Mouse (Mus musculus): Measurements from ENCODE around the gene Slc38a10. TPM values are rescaled to one million over a fixed set of nuclear protein-coding genes. Genes with fewer than 3 reads are reported as not detected.

Slc38a10 gene
- total and polyA plus RNA-seq, 3 experiments: 78.2 to 80.7 TPM; not detected in 1

DNA sequence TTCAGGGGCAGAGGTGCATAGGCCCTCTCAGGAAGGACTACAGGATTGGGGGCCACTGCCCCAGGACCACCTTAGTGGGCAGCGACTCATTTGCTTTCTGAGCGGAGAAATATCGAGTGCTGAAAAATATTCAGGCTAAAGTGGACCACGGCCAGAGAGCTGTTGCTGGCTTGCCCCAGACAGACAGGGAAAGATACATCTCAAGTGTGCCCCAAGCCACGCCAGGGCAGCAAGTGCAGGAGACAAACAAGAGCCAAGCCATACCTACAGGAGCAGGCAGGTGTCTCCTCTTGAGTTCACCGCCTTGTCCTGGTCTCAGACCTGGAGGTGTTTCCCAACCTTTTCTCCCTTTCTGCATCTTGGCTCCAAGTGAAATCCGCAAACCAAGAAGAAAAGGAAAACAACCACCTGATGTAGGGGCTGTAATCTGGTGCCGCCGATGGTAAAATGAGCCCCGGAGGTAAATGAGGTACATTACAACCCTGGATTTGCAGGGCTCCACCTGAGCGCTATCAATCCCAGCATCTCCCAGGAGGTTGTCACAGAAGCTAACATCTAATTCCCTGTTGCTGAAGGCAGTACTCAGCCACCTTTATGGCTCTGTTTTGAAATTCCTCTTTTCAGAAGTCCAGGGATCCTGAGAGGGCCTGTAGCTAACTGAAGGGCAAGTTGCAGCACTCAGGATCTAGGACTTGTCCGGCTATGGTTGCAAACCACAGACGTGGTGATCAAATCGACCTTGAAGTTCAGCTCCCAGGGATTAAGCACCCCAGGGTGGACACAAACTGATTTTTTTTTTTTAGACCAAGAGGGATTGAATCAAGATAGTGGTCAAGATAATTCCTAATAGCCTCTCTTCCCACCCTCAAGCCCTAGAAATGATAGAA is 39.6 kb upstream of the Slc38a10 start:
- H3K9ac ChIP-seq (ENCODE audit: control insufficient read depth, low read depth, low read length, poor library complexity, severe bottlenecking): no peak overlapping the region
- no peak for TF ChIP-seq CHD2 (IDR thresholded peaks at IDR 0.05; ENCODE audit: low read length)
- no peak for TF ChIP-seq ETS1 (IDR thresholded peaks at IDR 0.05; ENCODE audit: low read depth, low read length)
- TF ChIP-seq SMC3 (IDR thresholded peaks at IDR 0.05; ENCODE audit: low read depth, low read length): no peak
- TF ChIP-seq SIN3A (IDR thresholded peaks at IDR 0.05; ENCODE audit: low read length): no peak
- no peak for TF ChIP-seq TAL1 (IDR thresholded peaks at IDR 0.05; ENCODE audit: low read length)
- no peak for TF ChIP-seq EP300 (IDR thresholded peaks at IDR 0.05; ENCODE audit: low read depth in 1 of 2, low read length in 2 of 2)
- TF ChIP-seq MYB (IDR thresholded peaks at IDR 0.05; ENCODE audit: low read depth, low read length): no peak
- no peak for TF ChIP-seq HCFC1 (IDR thresholded peaks at IDR 0.05; ENCODE audit: low read depth, low read length)
- no peak for TF ChIP-seq RAD21 (IDR thresholded peaks at IDR 0.05; ENCODE audit: low read depth, low read length)
- H3K27ac ChIP-seq (ENCODE audit: control insufficient read depth, low read depth, low read length): no peak overlapping the region
- H3K4me1 ChIP-seq (ENCODE audit: control insufficient read depth in 1 of 2, insufficient read depth in 2 of 2, low read length in 2 of 2): no peaks in the 10 kb centered on the region
- H3K27me3 ChIP-seq (ENCODE audit: control insufficient read depth in 1 of 2, insufficient read depth in 2 of 2, low read length in 2 of 2): peaks cover 4 to 16% of the 10 kb centered on the region in 2 experiments
- H3K9me3 ChIP-seq (replicated peaks; ENCODE audit: insufficient read depth, low read length): no peaks in the 10 kb centered on the region
- no peak for DNase-seq (ENCODE audit: low read depth, low spot score)
- no peak overlapping the region for H3K4me3 ChIP-seq (ENCODE audit: control insufficient read depth in 1 of 2, insufficient read depth in 1 of 2, low read depth in 2 of 2, low read length in 2 of 2)
- no peaks in the 10 kb centered on the region for H3K36me3 ChIP-seq (ENCODE audit: control insufficient read depth in 1 of 2, insufficient read depth in 2 of 2, low read length in 2 of 2)
- H3K79me2 ChIP-seq (ENCODE audit: control insufficient read depth, insufficient read depth, low read length, poor library complexity): no peaks in the 10 kb centered on the region

DNA sequence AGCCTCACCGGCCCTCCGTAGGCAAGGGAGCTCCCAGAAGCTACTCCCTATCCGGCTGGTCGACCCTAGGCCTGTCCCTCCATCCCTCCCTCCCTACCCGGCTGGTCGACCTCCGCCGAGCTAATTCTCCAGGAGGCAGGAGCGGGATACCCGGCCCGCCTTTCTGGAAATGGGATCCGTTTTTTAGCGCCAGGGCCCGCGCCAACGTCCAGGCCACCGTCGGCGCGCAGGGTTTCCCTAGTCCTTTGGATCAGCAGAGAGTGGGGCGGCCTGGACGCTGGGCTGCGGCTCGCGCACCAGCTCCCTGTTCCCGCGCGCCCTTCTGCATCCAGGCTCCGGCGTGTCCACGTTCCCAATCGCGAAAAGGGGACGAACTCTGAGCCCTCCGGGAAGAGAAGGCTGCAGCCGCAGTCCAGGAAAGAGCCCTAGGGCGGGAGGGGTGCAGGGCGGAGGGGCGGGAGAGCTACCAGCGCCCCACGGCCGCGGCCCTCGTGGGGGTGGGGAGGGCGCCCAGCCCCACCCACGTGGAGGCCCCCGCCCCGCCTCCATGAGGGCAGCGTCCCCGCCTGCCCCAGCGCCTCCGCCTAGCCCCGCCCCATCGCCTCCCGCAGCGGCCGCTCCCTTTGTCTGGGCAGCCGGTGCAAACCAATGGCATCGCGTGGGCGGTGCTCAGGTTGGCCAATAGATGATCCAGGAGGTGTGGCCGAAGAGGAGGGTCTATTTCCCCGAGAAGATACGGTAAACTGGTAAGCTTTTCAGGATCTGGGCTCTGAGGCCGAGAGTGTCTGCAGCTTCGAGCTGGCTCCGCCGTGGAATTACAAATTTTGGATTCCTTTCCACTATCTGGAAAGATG is 38.5 kb upstream of the Slc38a10 start:
- H3K4me3 ChIP-seq (ENCODE audit: control insufficient read depth in 1 of 2, insufficient read depth in 1 of 2, low read depth in 2 of 2, low read length in 2 of 2): no peak overlapping the region
- H3K4me1 ChIP-seq (ENCODE audit: control insufficient read depth in 1 of 2, insufficient read depth in 2 of 2, low read length in 2 of 2): no peaks in the 10 kb centered on the region
- no peak overlapping the region for H3K27ac ChIP-seq (ENCODE audit: control insufficient read depth, low read depth, low read length)
- H3K36me3 ChIP-seq (ENCODE audit: control insufficient read depth in 1 of 2, insufficient read depth in 2 of 2, low read length in 2 of 2): no peaks in the 10 kb centered on the region
- DNase-seq (ENCODE audit: low read depth, low spot score): no peak
- H3K9me3 ChIP-seq (replicated peaks; ENCODE audit: insufficient read depth, low read length): no peaks in the 10 kb centered on the region
- H3K79me2 ChIP-seq (ENCODE audit: control insufficient read depth, insufficient read depth, low read length, poor library complexity): no peaks in the 10 kb centered on the region
- TF ChIP-seq BHLHE40 (IDR thresholded peaks at IDR 0.05; ENCODE audit: borderline replicate concordance, low read depth, low read length): no peak
- no peak for TF ChIP-seq CHD1 (IDR thresholded peaks at IDR 0.05; ENCODE audit: low read depth, low read length)
- no peak for TF ChIP-seq MEF2A (IDR thresholded peaks at IDR 0.05; ENCODE audit: extremely low read depth, insufficient replicate concordance, low read depth, low read length, poor library complexity, severe bottlenecking)
- no peak for TF ChIP-seq E2F4 (IDR thresholded peaks at IDR 0.05; ENCODE audit: borderline replicate concordance, low read depth, low read length)
- TF ChIP-seq GABPA (IDR thresholded peaks at IDR 0.05; ENCODE audit: low read depth, low read length): no peak
- no peak for TF ChIP-seq KAT2A (conservative IDR thresholded peaks at IDR 0.05; ENCODE audit: low read depth, low read length)
- TF ChIP-seq EP300 (IDR thresholded peaks at IDR 0.05; ENCODE audit: low read depth in 1 of 2, low read length in 2 of 2): no peak
- TF ChIP-seq UBTF (IDR thresholded peaks at IDR 0.05; ENCODE audit: borderline replicate concordance, insufficient read depth, low read depth, low read length): no peak
- no peak for TF ChIP-seq GATA1 (IDR thresholded peaks at IDR 0.05; ENCODE audit: low read depth, low read length)
- TF ChIP-seq NELFE (IDR thresholded peaks at IDR 0.05; ENCODE audit: low read depth, low read length): no peak
- no peak for TF ChIP-seq USF1 (IDR thresholded peaks at IDR 0.05; ENCODE audit: low read depth, low read length)
- H3K9ac ChIP-seq (ENCODE audit: control insufficient read depth, low read depth, low read length, poor library complexity, severe bottlenecking): no peak overlapping the region
- H3K27me3 ChIP-seq (ENCODE audit: control insufficient read depth in 1 of 2, insufficient read depth in 2 of 2, low read length in 2 of 2): peaks cover 4 to 16% of the 10 kb centered on the region in 2 experiments

Measured in MEL (cell line).